8 mouse cellular contexts compared by ENCODE assay signal in the genomic region with DNA sequence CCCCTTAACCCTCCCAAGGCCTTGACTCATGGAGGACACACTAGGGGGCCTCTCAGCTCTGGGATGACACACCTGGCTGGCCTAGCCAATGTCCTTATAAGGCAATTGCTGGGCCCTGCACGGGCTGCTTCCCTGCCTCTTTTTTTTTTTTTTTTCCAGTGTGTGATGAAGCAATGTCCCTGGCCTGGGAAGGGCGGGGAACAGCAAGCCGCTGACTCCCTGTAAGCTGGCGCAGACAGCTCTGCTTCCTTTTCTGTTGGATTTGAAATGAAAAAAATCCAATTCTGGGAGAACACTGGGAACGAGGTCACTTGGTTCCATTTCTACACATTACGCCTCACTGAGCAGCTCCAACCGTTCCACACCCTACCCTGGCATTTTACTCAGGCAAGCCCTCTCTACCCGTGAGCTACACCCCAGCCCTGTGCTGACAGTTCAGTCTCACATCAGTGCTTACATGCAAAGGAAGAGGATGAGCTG.
DNase-seq lines count a peak whose midpoint lies in the region; ATAC-seq lines count a peak whose summit lies in the region.

No protein-coding gene starts in this region.

- intact Hi-C loops in heart, postnatal 14 days (cut with DNase I), result no loop called here

- DNase-seq in 3134 (ENCODE audit: extremely low read depth, insufficient read length, low spot score), result peak; percentile 76
- DNase-seq in MN1 (ENCODE audit: low spot score), result peak; percentile 37
- DNase-seq in heart, postnatal 14 days, result peak; percentile 25 to 32
- peak; percentile 55 to 81 for DNase-seq in lung, adult 18-20 months
- DNase-seq in yolk sac, embryonic 10.5 days (ENCODE audit: low spot score), result no peak
- no peak for DNase-seq in cerebellum, adult 11-12 months
- no peak for DNase-seq in layer of hippocampus, postnatal 14 days (ENCODE audit: low spot score in 2 of 2)

- no peak for ATAC-seq in megakaryocyte-erythroid progenitor cell, adult 5-6 weeks (replicated peaks; ENCODE audit: low FRiP score, low TSS enrichment, poor library complexity, severe bottlenecking)

Comparison
In these comparisons a context has a peak if more than half of its experiments do, and no peak if none do; other contexts are left out.
1. DNase-seq: peak in 3134 (single experiment), MN1 (single experiment), heart, postnatal 14 days (2 of 2) and lung, adult 18-20 months (2 of 2); none in yolk sac, embryonic 10.5 days (single experiment), cerebellum, adult 11-12 months (single experiment) and layer of hippocampus, postnatal 14 days (0 of 2).